Mouse (Mus musculus) CH12.LX (cell line): ENCODE measurements at regions not wholly inside any gene's neighbourhood (a gene's known extent, or its start where the extent isn't known, plus 50 kb on each side); places are given as distances from the start of the nearest gene placed in this dataset.

Experiments
- CHD2 ChIP-seq: IDR thresholded peaks from 2 replicates; pipeline ENCODE4 v1.6.1; 2011; ENCODE audit warnings: low read length, improper control_type of control experiment
- CTCF ChIP-seq, 2 experiments: IDR thresholded peaks in 1 of 2; conservative IDR thresholded peaks in 1 of 2; 2 replicates each; pipeline ENCODE4 v1.5.1; 2011 to 2012; ENCODE audit warnings: low read depth in 2 of 2, low read length in 2 of 2, improper control_type of control experiment in 1 of 2, inconsistent platforms in 1 of 2, mild to moderate bottlenecking in 1 of 2, moderate library complexity in 1 of 2
- ELF1 ChIP-seq: IDR thresholded peaks from 2 replicates; pipeline ENCODE4 v1.6.1; 2014; ENCODE audit warnings: low read depth, mild to moderate bottlenecking, inconsistent platforms, low read length, improper control_type of control experiment
- MAX ChIP-seq: IDR thresholded peaks from 2 replicates; pipeline ENCODE4 v1.6.1; 2011; ENCODE audit warnings: low read length, improper control_type of control experiment
- POLR2A ChIP-seq: IDR thresholded peaks from 2 replicates; pipeline ENCODE4 v1.6.1; 2011; ENCODE audit warnings: low read depth, mild to moderate bottlenecking, improper control_type of control experiment, low read length
- TCF12 ChIP-seq: IDR thresholded peaks from 2 replicates; pipeline ENCODE4 v1.6.1; 2014; ENCODE audit warnings: low read depth, mild to moderate bottlenecking, inconsistent platforms, low read length, improper control_type of control experiment
- ZKSCAN1 ChIP-seq: IDR thresholded peaks from 2 replicates; pipeline ENCODE4 v1.6.1; 2012; ENCODE audit warnings: low read depth, inconsistent platforms, low read length, improper control_type of control experiment, borderline replicate concordance
- ZMIZ1 ChIP-seq: IDR thresholded peaks from 2 replicates; pipeline ENCODE4 v1.6.1; 2012; ENCODE audit warnings: low read depth, mild to moderate bottlenecking, inconsistent platforms, low read length, improper control_type of control experiment
- ZNF384 ChIP-seq: IDR thresholded peaks from 2 replicates; pipeline ENCODE4 v1.6.1; 2012; ENCODE audit warnings: low read depth, low read length, improper control_type of control experiment, inconsistent platforms

DNA sequence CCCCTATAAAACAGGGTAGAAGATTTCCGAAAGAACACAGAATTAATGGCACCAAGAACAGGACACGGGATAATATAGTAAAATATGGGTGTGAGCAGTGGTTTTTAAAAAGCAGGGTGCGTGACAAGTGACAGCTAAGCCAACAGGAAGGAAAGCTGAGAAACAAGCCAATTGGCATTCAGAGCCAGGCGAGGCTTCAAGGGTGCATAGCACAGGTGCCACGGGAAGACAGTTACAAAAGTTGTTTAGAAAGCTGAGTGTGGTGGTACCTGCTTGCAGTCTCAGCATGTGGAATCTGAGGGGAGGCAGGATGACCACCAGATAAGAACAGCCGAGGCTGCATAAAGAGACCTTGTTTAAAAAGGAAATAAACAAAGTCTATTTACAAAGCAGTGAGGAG lies 270.7 kb downstream of the Gm19410 start:
- no peak for TF ChIP-seq ZKSCAN1
- TF ChIP-seq POLR2A: no peak
- TF ChIP-seq MAX: no peak
- TF ChIP-seq ELF1: no peak
- no peak for TF ChIP-seq CTCF (conservative IDR thresholded peaks at IDR 0.05 in 1 of 2, IDR thresholded peaks at IDR 0.05 in 1 of 2; ENCODE audit: low read depth in 2 of 2, low read length in 2 of 2)
- no peak for TF ChIP-seq TCF12
- no peak for TF ChIP-seq ZNF384
- no peak for TF ChIP-seq CHD2
- no peak for TF ChIP-seq ZMIZ1
